Mouse (Mus musculus) inflammation-experienced regulatory T-cells, adult 6 months (primary cell): ENCODE measurements around the gene Slc31a2. TPM values are rescaled to one million over a fixed set of nuclear protein-coding genes. Genes with fewer than 3 reads are reported as not detected.
"Not testable (repeated sequence)": the region's sequence is repeated elsewhere in the genome, so short reads cannot be mapped to it uniquely, and the experiment has no call there.

Source experiments
- ATAC-seq: one replicate; pipeline ENCODE4 v1.8.0; 2017
- polyA plus RNA-seq, 3 experiments: library from polyadenylated mRNA; unstranded; fragments of 100-300 nt; shearing (Covaris generic); gene quantifications; one replicate each; pipeline ENCODE4 v1.2.1; 2017

The Slc31a2 gene
- 10 to 100 TPM in 1 of 3 experiments, 1 to 10 TPM in 2; 7.7 to 11.0 (median 9.0) TPM for polyA plus RNA-seq

GRCm38 (mm10) chr4:62262276-62262675 is at the start of gene Slc31a2:
TSS of gene Slc31a2 (plus strand) at chr4:62262562.
- no peak for ATAC-seq

GRCm38 (mm10) chr4:62213490-62213889 is 48.9 kb upstream of the Slc31a2 start:
- ATAC-seq, result no peak

GRCm38 (mm10) chr4:62228391-62228790 is 34.0 kb upstream of the Slc31a2 start:
- ATAC-seq, result no peak

- no peak for ATAC-seq
Observed at GRCm38 (mm10) chr4:62229448-62229847, 32.9 kb upstream of the Slc31a2 start.

GRCm38 (mm10) chr4:62230153-62230552 is 32.2 kb upstream of the Slc31a2 start:
- ATAC-seq, result no peak

GRCm38 (mm10) chr4:62230769-62231168 is 31.6 kb upstream of the Slc31a2 start, which contains the start of gene Zfp37:
TSS of gene Zfp37 (minus strand) at chr4:62231047.
- no peak for ATAC-seq

- ATAC-seq, result no peak
Observed at GRCm38 (mm10) chr4:62240586-62240985, 21.8 kb upstream of the Slc31a2 start.

- no peak for ATAC-seq
Observed at GRCm38 (mm10) chr4:62248328-62248727, 14.0 kb upstream of the Slc31a2 start.

- ATAC-seq, result no peak
Observed at GRCm38 (mm10) chr4:62250896-62251544, 11.3 kb upstream of the Slc31a2 start.

GRCm38 (mm10) chr4:62251776-62252175 is 10.6 kb upstream of the Slc31a2 start:
- ATAC-seq, result no peak

- ATAC-seq, result no peak
Observed at GRCm38 (mm10) chr4:62254551-62254950, 7.8 kb upstream of the Slc31a2 start.

- ATAC-seq, result no peak
Observed at GRCm38 (mm10) chr4:62256931-62257330, 5.4 kb upstream of the Slc31a2 start.

- no peak for ATAC-seq
Observed at GRCm38 (mm10) chr4:62263133-62263844, 927 bp downstream of the Slc31a2 start.

GRCm38 (mm10) chr4:62265154-62265836 is 2.9 kb downstream of the Slc31a2 start:
- ATAC-seq, result no peak

GRCm38 (mm10) chr4:62266016-62266415 is 3.7 kb downstream of the Slc31a2 start:
- ATAC-seq, result not testable (repeated sequence)

GRCm38 (mm10) chr4:62267101-62267500 is 4.7 kb downstream of the Slc31a2 start:
- ATAC-seq, result no peak

GRCm38 (mm10) chr4:62272696-62273095 is 10.3 kb downstream of the Slc31a2 start:
- ATAC-seq, result no peak

GRCm38 (mm10) chr4:62273916-62274315 is 11.6 kb downstream of the Slc31a2 start:
- no peak for ATAC-seq

- ATAC-seq, result no peak
Observed at GRCm38 (mm10) chr4:62274841-62275536, 12.6 kb downstream of the Slc31a2 start.

- ATAC-seq, result no peak
Observed at GRCm38 (mm10) chr4:62276642-62277041, 14.3 kb downstream of the Slc31a2 start.

GRCm38 (mm10) chr4:62277222-62277621 is 14.9 kb downstream of the Slc31a2 start:
- ATAC-seq, result no peak

- no peak for ATAC-seq
Observed at GRCm38 (mm10) chr4:62278081-62278480, 15.7 kb downstream of the Slc31a2 start.

GRCm38 (mm10) chr4:62281319-62281718 is 19.0 kb downstream of the Slc31a2 start:
- ATAC-seq, result no peak
